Mouse (Mus musculus): ENCODE results near the gene Nagk.

DNA sequence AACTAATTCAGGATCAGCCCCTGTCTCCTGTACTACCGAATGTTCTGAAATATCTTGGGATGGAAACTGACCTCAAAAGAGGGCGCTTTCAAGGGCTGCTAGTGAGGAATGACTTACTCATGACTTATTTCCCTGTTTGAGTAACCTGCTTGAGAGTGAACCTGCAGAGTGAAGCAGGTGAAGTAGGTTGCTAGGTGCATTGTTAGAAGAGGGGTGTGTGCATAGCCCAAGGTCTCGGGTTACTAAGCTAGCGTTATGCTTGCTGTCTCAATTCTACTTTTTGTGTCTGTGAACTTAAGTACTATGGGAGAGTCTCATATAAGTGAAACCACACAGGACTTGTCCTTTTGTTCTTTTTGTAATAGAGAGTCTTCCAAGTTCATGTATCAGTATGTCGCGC is 45.3 kb downstream of the Nagk start:
- TF ChIP-seq CTCF (IDR thresholded peaks at IDR 0.05; ENCODE audit: low read depth, low read length) (no peak), TAL1 (conservative IDR thresholded peaks at IDR 0.05; ENCODE audit: low read depth, low read length) (no peak), GATA1 (IDR thresholded peaks at IDR 0.05; ENCODE audit: borderline replicate concordance, low read length) (no peak)
